Mouse (Mus musculus): Measurements from ENCODE around the gene Pacs1. TPM values are rescaled to one million over a fixed set of nuclear protein-coding genes. Genes with fewer than 3 reads are reported as not detected.

Gene Pacs1
- polyA plus RNA-seq, 1 experiment from 2014 or later, result 6.6 TPM

DNA sequence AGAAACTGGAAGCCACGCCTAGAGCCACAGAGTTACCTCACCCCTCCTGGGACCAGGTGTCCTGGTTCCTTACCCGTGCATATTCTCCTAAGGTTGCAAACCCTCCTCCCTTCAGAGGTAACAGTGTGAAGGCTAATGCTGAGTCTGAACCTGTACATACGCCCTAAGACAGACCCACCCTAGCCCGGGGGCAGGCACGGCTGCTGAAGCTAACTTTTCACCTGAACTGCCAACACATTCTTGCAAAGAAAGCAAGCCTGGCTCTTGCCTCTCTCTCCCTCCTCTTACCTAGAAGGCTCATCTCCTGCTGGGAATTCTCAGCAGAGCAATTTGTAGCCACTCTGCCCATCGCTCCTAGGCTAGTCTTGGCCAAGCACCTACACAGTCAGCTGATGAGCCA is 27.7 kb upstream of the Pacs1 start:
- Histone ChIP-seq H3K27me3 (replicated peaks; ENCODE audit: control insufficient read depth, insufficient read depth, low read length) (no peaks in the 10 kb centered on the region), H3K4me1 (replicated peaks; ENCODE audit: control insufficient read depth, insufficient read depth, low read length) (peaks cover 5% of the 10 kb centered on the region; the same call in 1 of the 2 replicates), H3K9ac (ENCODE audit: low read depth, low read length) (no peak overlapping the region), H3K27ac (ENCODE audit: low read depth, low read length) (no peak overlapping the region), H3K36me3 (ENCODE audit: control insufficient read depth, insufficient read depth) (no peaks in the 10 kb centered on the region), H3K4me3 (ENCODE audit: low read depth, low read length) (no peak overlapping the region), H3K4me2 (replicated peaks; ENCODE audit: low read depth) (no peak overlapping the region), H3K9me3 (ENCODE audit: control insufficient read depth) (no peaks in the 10 kb centered on the region)
- no peak for TF ChIP-seq CTCF (IDR thresholded peaks at IDR 0.05; ENCODE audit: low read depth)
- no peak for ATAC-seq
- WGBS, result 81% methylated on average over 6 of the region's 6 CpGs

DNA sequence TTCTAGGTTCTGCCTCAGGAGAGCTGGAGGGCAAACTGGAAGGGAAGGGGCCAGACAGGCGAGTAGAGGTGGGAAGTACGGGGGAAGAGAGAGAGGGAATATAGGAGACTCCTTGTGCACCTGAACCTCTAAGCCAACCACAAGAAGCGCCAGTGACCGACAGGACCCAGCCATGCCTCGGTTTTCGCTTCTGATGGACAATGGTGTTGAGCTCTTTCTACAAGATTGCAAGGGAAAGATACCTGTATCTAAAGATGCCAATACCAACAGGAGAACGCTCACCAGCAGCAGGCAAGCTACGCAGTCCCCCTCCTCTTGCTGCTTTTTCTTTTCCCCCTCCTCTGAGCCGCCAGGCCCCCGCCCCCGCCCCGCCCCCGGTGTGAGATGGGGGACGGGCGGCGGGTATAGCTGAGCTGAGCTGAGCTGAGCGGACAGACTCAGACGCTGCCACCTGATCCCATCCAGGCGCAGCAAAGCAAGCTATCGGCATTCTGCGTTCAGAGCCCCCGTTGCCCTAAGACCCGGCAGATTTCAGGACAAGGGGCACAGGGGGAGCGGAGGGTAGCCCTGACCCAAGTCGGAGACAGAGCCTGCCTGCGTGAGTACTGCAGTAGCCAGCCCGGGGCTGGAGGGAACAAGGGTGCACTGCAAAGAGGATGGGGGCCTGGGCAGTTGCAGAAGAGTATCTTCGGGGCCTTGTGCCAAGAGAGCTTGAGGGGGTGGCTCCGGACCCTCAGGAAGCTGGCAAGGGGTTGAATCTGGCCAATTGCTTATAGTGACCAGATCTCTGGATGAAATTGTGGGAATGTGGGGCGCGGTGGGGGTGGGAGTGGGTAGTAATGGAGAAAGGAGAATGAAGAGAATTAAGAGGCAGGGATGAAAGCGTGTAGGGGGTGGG is 25.2 kb upstream of the Pacs1 start, which contains the start of gene Gal3st3:
Gene Gal3st3 (plus strand): TSS at position 429 of the 898 bp plus-strand sequence.
- 20% methylated on average over 31 of the region's 32 CpGs for WGBS
- Histone ChIP-seq H3K36me3 (ENCODE audit: control insufficient read depth, insufficient read depth) (peaks cover under 1% of the 10 kb centered on the region; the same call in 1 of the 2 replicates), H3K27ac (ENCODE audit: low read depth, low read length) (no peak within 1 kb of the TSS), H3K4me3 (ENCODE audit: low read depth, low read length) (peak within 1 kb of the TSS; percentile 11; the same call in 1 of the 2 replicates), H3K9me3 (ENCODE audit: control insufficient read depth) (no peaks in the 10 kb centered on the region), H3K4me1 (replicated peaks; ENCODE audit: control insufficient read depth, insufficient read depth, low read length) (peaks cover 5% of the 10 kb centered on the region; the same call in 1 of the 2 replicates), H3K9ac (ENCODE audit: low read depth, low read length) (no peak within 1 kb of the TSS; the same call in 1 of the 2 replicates), H3K4me2 (replicated peaks; ENCODE audit: low read depth) (peak within 1 kb of the TSS; percentile 53), H3K27me3 (replicated peaks; ENCODE audit: control insufficient read depth, insufficient read depth, low read length) (no peaks in the 10 kb centered on the region)
- no peak for ATAC-seq
- no peak for TF ChIP-seq CTCF (IDR thresholded peaks at IDR 0.05; ENCODE audit: low read depth)

DNA sequence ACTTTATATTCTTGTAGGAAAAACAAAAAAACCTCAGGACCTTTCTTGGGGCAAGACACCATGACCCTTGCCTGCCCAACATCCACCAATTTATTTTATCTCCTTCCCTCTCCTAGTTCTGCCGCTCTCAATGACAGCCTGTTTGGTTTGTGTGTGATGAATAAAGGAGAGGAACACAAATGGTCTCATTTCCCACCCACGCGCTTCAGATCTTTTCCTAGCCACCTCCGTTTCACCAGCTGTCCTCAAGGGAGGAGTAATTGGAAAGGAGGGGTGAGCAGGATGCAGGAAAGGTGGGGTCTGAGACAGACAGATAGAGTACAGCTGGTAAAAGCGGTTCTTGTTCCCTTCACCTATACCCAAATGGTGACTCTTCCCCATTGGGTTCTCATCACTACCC is 23.7 kb upstream of the Pacs1 start:
- Histone ChIP-seq H3K27me3 (replicated peaks; ENCODE audit: control insufficient read depth, insufficient read depth, low read length) (no peaks in the 10 kb centered on the region), H3K9ac (ENCODE audit: low read depth, low read length) (no peak overlapping the region), H3K4me1 (replicated peaks; ENCODE audit: control insufficient read depth, insufficient read depth, low read length) (peaks cover 5% of the 10 kb centered on the region; the same call in 1 of the 2 replicates), H3K4me3 (ENCODE audit: low read depth, low read length) (no peak overlapping the region), H3K4me2 (replicated peaks; ENCODE audit: low read depth) (no peak overlapping the region), H3K27ac (ENCODE audit: low read depth, low read length) (no peak overlapping the region), H3K9me3 (ENCODE audit: control insufficient read depth) (no peaks in the 10 kb centered on the region), H3K36me3 (ENCODE audit: control insufficient read depth, insufficient read depth) (peaks cover 14% of the 10 kb centered on the region)
- 59% methylated on average over 5 of the region's 5 CpGs for WGBS
- no peak for TF ChIP-seq CTCF (IDR thresholded peaks at IDR 0.05; ENCODE audit: low read depth)
- ATAC-seq, result no peak

DNA sequence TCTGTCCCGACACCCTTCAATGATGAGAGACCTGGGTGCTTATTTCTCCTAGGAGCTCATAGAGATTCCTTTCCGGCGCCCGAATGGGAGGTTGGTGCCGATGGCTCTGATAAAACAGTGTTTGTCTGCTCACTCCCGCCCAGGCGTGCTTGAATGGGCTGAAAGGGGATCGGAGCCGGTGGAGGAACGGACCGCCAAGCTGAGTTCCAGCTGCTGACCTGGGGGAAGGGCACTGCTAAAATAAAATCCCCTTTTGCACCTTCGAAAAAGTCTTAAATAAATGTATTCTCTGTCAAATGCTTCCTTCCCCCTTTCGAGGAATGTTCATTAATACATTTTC is 22.8 kb upstream of the Pacs1 start:
- no peaks in the 10 kb centered on the region for H3K9me3 ChIP-seq (ENCODE audit: control insufficient read depth)
- peak overlapping the region; percentile 41; the same call in 1 of the 2 replicates for H3K27ac ChIP-seq (ENCODE audit: low read depth, low read length)
- peak overlapping the region; percentile 34 for H3K9ac ChIP-seq (ENCODE audit: low read depth, low read length)
- no peaks in the 10 kb centered on the region for H3K27me3 ChIP-seq (replicated peaks; ENCODE audit: control insufficient read depth, insufficient read depth, low read length)
- H3K4me2 ChIP-seq (replicated peaks; ENCODE audit: low read depth), result peak overlapping the region; percentile 85
- TF ChIP-seq CTCF (IDR thresholded peaks at IDR 0.05; ENCODE audit: low read depth), result no peak
- peak; percentile 48 for ATAC-seq
- H3K4me1 ChIP-seq (replicated peaks; ENCODE audit: control insufficient read depth, insufficient read depth, low read length), result peaks cover 5% of the 10 kb centered on the region; the same call in 1 of the 2 replicates
- peaks cover 23% of the 10 kb centered on the region for H3K36me3 ChIP-seq (ENCODE audit: control insufficient read depth, insufficient read depth)
- H3K4me3 ChIP-seq (ENCODE audit: low read depth, low read length), result peak overlapping the region; percentile 97
- WGBS, result 4% methylated on average over 13 of the region's 13 CpGs

DNA sequence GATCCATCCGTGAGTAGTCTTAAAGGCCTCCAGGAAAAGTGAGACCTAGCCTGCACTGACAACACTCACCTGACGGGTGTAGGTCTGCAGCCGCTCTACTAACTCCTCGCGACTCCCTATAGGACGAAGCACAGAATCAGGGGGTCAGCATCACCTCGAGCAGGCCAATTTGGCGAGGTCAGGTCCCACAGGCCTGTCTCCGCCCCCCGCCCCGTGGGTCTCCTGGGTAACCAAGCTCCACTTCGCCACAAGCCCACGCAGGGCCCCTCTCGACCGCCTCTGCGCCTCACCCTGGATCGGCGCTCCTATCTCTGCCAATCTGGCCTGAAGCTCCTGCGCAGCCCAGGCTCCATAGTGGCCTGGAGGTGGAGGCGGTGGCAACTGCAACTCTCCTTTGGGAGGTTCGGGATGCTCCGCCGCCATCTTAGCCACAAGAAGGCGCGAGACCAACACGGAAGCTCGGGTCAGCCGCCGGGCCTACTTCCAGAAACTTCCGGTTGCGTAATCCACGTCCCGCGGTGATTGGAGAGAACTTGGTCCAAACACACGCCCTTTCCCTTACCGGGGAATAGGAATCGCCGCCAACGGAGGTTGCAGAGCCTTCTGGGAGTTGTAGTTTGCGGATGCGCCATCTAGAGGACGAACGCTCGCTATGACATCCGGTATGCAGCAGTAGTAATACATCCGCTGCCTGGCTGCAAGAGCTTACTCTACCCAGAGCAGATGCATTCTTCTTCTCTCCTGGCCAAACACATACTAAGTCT is 22.2 kb upstream of the Pacs1 start, which contains the start of gene Sf3b2:
Gene Sf3b2 (minus strand): TSS at position 484 of the 764 bp plus-strand sequence.
- H3K4me3 ChIP-seq (ENCODE audit: low read depth, low read length), result peak within 1 kb of the TSS; percentile 97
- no peaks in the 10 kb centered on the region for H3K27me3 ChIP-seq (replicated peaks; ENCODE audit: control insufficient read depth, insufficient read depth, low read length)
- peaks cover 28% of the 10 kb centered on the region for H3K36me3 ChIP-seq (ENCODE audit: control insufficient read depth, insufficient read depth)
- WGBS, result under 1% methylated on average over 46 of the region's 46 CpGs
- peak; percentile 98 for ATAC-seq
- peak within 1 kb of the TSS; percentile 85 for H3K4me2 ChIP-seq (replicated peaks; ENCODE audit: low read depth)
- H3K4me1 ChIP-seq (replicated peaks; ENCODE audit: control insufficient read depth, insufficient read depth, low read length), result peaks cover 5% of the 10 kb centered on the region; the same call in 1 of the 2 replicates
- peak; percentile 91 for TF ChIP-seq CTCF (IDR thresholded peaks at IDR 0.05; ENCODE audit: low read depth)
- H3K27ac ChIP-seq (ENCODE audit: low read depth, low read length), result peak within 1 kb of the TSS; percentile 72
- H3K9me3 ChIP-seq (ENCODE audit: control insufficient read depth), result no peaks in the 10 kb centered on the region
- H3K9ac ChIP-seq (ENCODE audit: low read depth, low read length), result peak within 1 kb of the TSS; percentile 63

DNA sequence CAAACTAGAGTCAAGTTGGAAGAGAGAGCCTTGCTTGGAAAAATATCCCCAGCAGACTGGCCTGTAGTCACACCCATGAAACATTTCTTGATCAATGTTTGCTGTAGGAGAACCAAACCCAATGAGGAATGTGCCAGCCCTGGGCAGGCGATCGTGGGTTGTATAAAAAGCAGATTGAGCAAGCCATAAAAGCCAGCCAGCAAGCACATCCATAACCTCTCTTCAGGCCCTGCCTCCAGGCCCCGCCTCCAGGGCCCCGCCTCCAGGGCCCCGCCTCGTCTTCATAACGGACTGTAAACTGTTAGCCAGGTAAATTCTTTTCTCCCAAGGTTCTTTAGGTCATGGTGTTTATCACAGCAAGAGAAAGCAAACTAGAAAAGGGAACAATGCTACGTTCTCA is 5.5 kb upstream of the Pacs1 start:
- 43% methylated on average over 8 of the region's 8 CpGs for WGBS
- TF ChIP-seq CTCF (IDR thresholded peaks at IDR 0.05; ENCODE audit: low read depth), result no peak
- ATAC-seq, result peak; percentile 75

More for the DNA sequence above, 5.5 kb upstream of the Pacs1 start:
- no peak overlapping the region for H3K27ac ChIP-seq (ENCODE audit: low read depth, low read length)
- no peak overlapping the region for H3K4me3 ChIP-seq (ENCODE audit: low read depth, low read length)
- H3K4me2 ChIP-seq (replicated peaks; ENCODE audit: low read depth), result no peak overlapping the region
- H3K27me3 ChIP-seq (replicated peaks; ENCODE audit: control insufficient read depth, insufficient read depth, low read length), result no peaks in the 10 kb centered on the region
- H3K36me3 ChIP-seq (ENCODE audit: control insufficient read depth, insufficient read depth), result peaks cover 67% of the 10 kb centered on the region
- no peak overlapping the region for H3K9ac ChIP-seq (ENCODE audit: low read depth, low read length)
- H3K4me1 ChIP-seq (replicated peaks; ENCODE audit: control insufficient read depth, insufficient read depth, low read length), result no peaks in the 10 kb centered on the region
- no peaks in the 10 kb centered on the region for H3K9me3 ChIP-seq (ENCODE audit: control insufficient read depth)
